Mouse (Mus musculus) monocyte, adult 59 days (primary cell): ENCODE measurements around the gene Soat2. TPM values are rescaled to one million over a fixed set of nuclear protein-coding genes. Genes with fewer than 3 reads are reported as not detected.

ENCODE experiments used
- total RNA-seq, 2 experiments: library from RNA; stranded (reverse); gene quantifications; one replicate each; pipeline ENCODE4 v1.2.4; 2023

Gene Soat2
- 1 to 10 TPM in 1 of 2 experiments, under 1 TPM in 1; 0.70 to 1.4 TPM for total RNA-seq

GRCm38 (mm10) chr15:102150301-102151135 lies at the start of gene Soat2:
Gene Soat2, plus strand, starts transcription at chr15:102150526.

GRCm38 (mm10) chr15:102136129-102136758 lies 14.1 kb upstream of the Soat2 start, which contains the start of gene Spryd3:
Gene Spryd3, minus strand, starts transcription at chr15:102136234.

GRCm38 (mm10) chr15:102144274-102144711 lies 6.0 kb upstream of the Soat2 start, which contains the start of gene Igfbp6:
Gene Igfbp6, plus strand, starts transcription at chr15:102144362.

GRCm38 (mm10) chr15:102202971-102203834 lies 52.9 kb downstream of the Soat2 start, which contains the start of gene Zfp740:
Gene Zfp740, plus strand, starts transcription at chr15:102203249.

GRCm38 (mm10) chr15:102204674-102205505 lies 54.6 kb downstream of the Soat2 start, which contains the start of gene Csad:
Gene Csad, minus strand, starts transcription at chr15:102204724.

Other genes with a start within 250 kb of the Soat2 start
- not detected for gene Krt4, start 225.8 kb upstream of the Soat2 start, total RNA-seq
- not detected for gene Krt79, start 210.2 kb upstream of the Soat2 start, total RNA-seq
- not detected for gene Krt78, start 196.2 kb upstream of the Soat2 start, total RNA-seq
- gene Krt8, start 146.0 kb upstream of the Soat2 start, total RNA-seq, result under 1 TPM in 1 of 2 experiments, not detected in 1; 0.36 TPM
- gene Krt18, start 122.3 kb upstream of the Soat2 start, total RNA-seq, result not detected
- 100 to 1,000 TPM; 224 to 241 TPM for gene Eif4b, start 76.8 kb upstream of the Soat2 start, total RNA-seq
- 1 to 10 TPM in 1 of 2 experiments, under 1 TPM in 1; 0.82 to 1.5 TPM for gene Tns2, start 50.1 kb upstream of the Soat2 start, total RNA-seq
- 10 to 100 TPM; 23.5 to 24.4 TPM for gene Spryd3, start 14.3 kb upstream of the Soat2 start, total RNA-seq
- 1 to 10 TPM; 1.3 to 2.7 TPM for gene Igfbp6, start 6.2 kb upstream of the Soat2 start, total RNA-seq
- gene Zfp740, start 52.7 kb downstream of the Soat2 start, total RNA-seq, result 10 to 100 TPM; 81.6 to 82.5 TPM
- gene Csad, start 54.2 kb downstream of the Soat2 start, total RNA-seq, result 10 to 100 TPM; 23.0 to 29.3 TPM
- gene Itgb7, start 81.4 kb downstream of the Soat2 start, total RNA-seq, result 100 to 1,000 TPM; 452 to 480 TPM
- gene Rarg, start 107.0 kb downstream of the Soat2 start, total RNA-seq, result 10 to 100 TPM; 92.1 to 98.7 TPM
- not detected for gene Gm9918, start 120.0 kb downstream of the Soat2 start, total RNA-seq
- 10 to 100 TPM; 61.9 to 62.3 TPM for gene Mfsd5, start 128.9 kb downstream of the Soat2 start, total RNA-seq
- gene Espl1, start 145.7 kb downstream of the Soat2 start, total RNA-seq, result 1 to 10 TPM; 6.8 to 7.2 TPM
- gene Pfdn5, start 175.6 kb downstream of the Soat2 start, total RNA-seq, result 100 to 1,000 TPM; 450 to 458 TPM
- gene Myg1, start 181.2 kb downstream of the Soat2 start, total RNA-seq, result 10 to 100 TPM; 30.1 to 40.6 TPM
- 10 to 100 TPM; 24.3 to 28.5 TPM for gene Aaas, start 200.2 kb downstream of the Soat2 start, total RNA-seq
- gene Sp7, start 216.7 kb downstream of the Soat2 start, total RNA-seq, result not detected